Mouse (Mus musculus) liver, embryonic 11.5 days (tissue): ENCODE results near the gene Sec16b. TPM values are rescaled to one million over a fixed set of nuclear protein-coding genes. Genes with fewer than 3 reads are reported as not detected.
A peak's percentile ranks its signal among the peaks of the same experiment; 100 is the strongest.

Source experiments
- ATAC-seq: fragments of 200-750 bp; cut with Nextera tagmentation; replicated peaks from 2 replicates; pipeline ENCODE4 v1.8.0; 2017; ENCODE audit warnings: moderate number of reproducible peaks, mild to moderate bottlenecking, moderate TSS enrichment, moderate library complexity; ENCODE audit not compliant: low FRiP score
- DNase-seq: peaks from one replicate; pipeline ENCODE4 v3.0.0-alpha.2; 2017; ENCODE audit warnings: low spot score
- H3K27ac ChIP-seq: fragments of 300-500 bp; sonication (generic); 2 replicates; pipeline ENCODE4 v1.5.1; 2014; ENCODE audit warnings: mild to moderate bottlenecking, low read depth, low read length, control low read depth
- H3K27me3 ChIP-seq: fragments of 300-500 bp; sonication (generic); replicated peaks from 2 replicates; pipeline ENCODE4 v1.6.1; 2014; ENCODE audit warnings: low read length, mixed read lengths; ENCODE audit not compliant: control insufficient read depth, insufficient read depth
- H3K36me3 ChIP-seq: fragments of 300-500 bp; sonication (generic); 2 replicates; pipeline ENCODE4 v1.6.1; 2014; ENCODE audit warnings: mild to moderate bottlenecking, low read length, moderate library complexity, mixed read lengths; ENCODE audit not compliant: control insufficient read depth, insufficient read depth
- H3K4me1 ChIP-seq: fragments of 300-500 bp; sonication (generic); replicated peaks from 2 replicates; pipeline ENCODE4 v1.6.1; 2014; ENCODE audit warnings: low read length, mixed read lengths; ENCODE audit not compliant: control insufficient read depth, insufficient read depth
- H3K4me2 ChIP-seq: fragments of 300-500 bp; sonication (generic); 2 replicates; pipeline ENCODE4 v1.6.1; 2014; ENCODE audit warnings: mild to moderate bottlenecking, control low read depth, moderate library complexity
- H3K4me3 ChIP-seq: fragments of 300-500 bp; sonication (generic); 2 replicates; pipeline ENCODE4 v1.5.1; 2014; ENCODE audit warnings: low read depth, low read length, control low read depth
- H3K9ac ChIP-seq: fragments of 300-500 bp; sonication (generic); 2 replicates; pipeline ENCODE4 v1.6.1; 2014; ENCODE audit warnings: low read depth, low read length, control low read depth
- H3K9me3 ChIP-seq: fragments of 300-500 bp; sonication (generic); 2 replicates; pipeline ENCODE4 v1.6.1; 2016; ENCODE audit warnings: low read length, inconsistent platforms, mixed read lengths; ENCODE audit not compliant: control insufficient read depth
- WGBS: fragments of 180-500 bp; shearing (Covaris S2); extraction: QIAGEN DNeasy Blood & Tissue Kit; methylation state at CpG from one replicate; pipeline ENCODE4 v1.1.7; 2014; 5-methylcytosine and 5-hydroxymethylcytosine counted together
- polyA plus RNA-seq: library from polyadenylated mRNA; unstranded; fragments of >200 nt; fragmentation: Nextera tagmentation; extraction: Ambion mirVana; gene quantifications from 2 replicates; pipeline ENCODE4 v1.2.1, GENCODE M21; 2014

The Sec16b gene
- polyA plus RNA-seq, 1 experiment from 2014 or later: 4.6 TPM

- Histone ChIP-seq H3K9ac (no peak overlapping the region), H3K9me3 (no peaks in the 10 kb centered on the region), H3K4me3 (no peak overlapping the region), H3K36me3 (no peaks in the 10 kb centered on the region), H3K27ac (no peak overlapping the region), H3K4me2 (no peak overlapping the region), H3K4me1 (no peaks in the 10 kb centered on the region), H3K27me3 (no peaks in the 10 kb centered on the region)
- no peak for DNase-seq
- WGBS: 71% methylated on average over 5 of the region's 5 CpGs
- ATAC-seq: no peak
Measured at GRCm38 (mm10) chr1:157586556-157586955, 80.0 kb downstream of the Sec16b start.

GRCm38 (mm10) chr1:157592039-157592438 lies 85.5 kb downstream of the Sec16b start:
- DNase-seq: no peak

GRCm38 (mm10) chr1:157594561-157594960 lies 88.0 kb downstream of the Sec16b start:
- no peak overlapping the region for H3K27ac ChIP-seq
- peak; percentile 68; the same call in 1 of the 2 replicates for ATAC-seq
- WGBS: 69% methylated on average over 5 of the region's 5 CpGs

More at GRCm38 (mm10) chr1:157592039-157592438, 85.5 kb downstream of the Sec16b start:
- H3K9me3 ChIP-seq: no peaks in the 10 kb centered on the region
- no peak overlapping the region for H3K9ac ChIP-seq
- H3K27me3 ChIP-seq: no peaks in the 10 kb centered on the region
- no peak overlapping the region for H3K27ac ChIP-seq
- no peak overlapping the region for H3K4me2 ChIP-seq
- H3K4me3 ChIP-seq: no peak overlapping the region
- ATAC-seq: no peak
- no peaks in the 10 kb centered on the region for H3K36me3 ChIP-seq
- H3K4me1 ChIP-seq: no peaks in the 10 kb centered on the region
- WGBS: 59% methylated on average over 2 of the region's 2 CpGs

GRCm38 (mm10) chr1:157595165-157595564 lies 88.6 kb downstream of the Sec16b start:
- Histone ChIP-seq H3K4me1 (no peaks in the 10 kb centered on the region), H3K4me2 (no peak overlapping the region), H3K27ac (no peak overlapping the region), H3K9me3 (no peaks in the 10 kb centered on the region), H3K27me3 (no peaks in the 10 kb centered on the region), H3K9ac (no peak overlapping the region), H3K36me3 (no peaks in the 10 kb centered on the region), H3K4me3 (no peak overlapping the region)
- ATAC-seq (no peak), DNase-seq (no peak)
- WGBS: 74% methylated on average over 9 of the region's 9 CpGs

More at GRCm38 (mm10) chr1:157594561-157594960, 88.0 kb downstream of the Sec16b start:
- H3K9me3 ChIP-seq: no peaks in the 10 kb centered on the region
- no peak overlapping the region for H3K9ac ChIP-seq
- H3K4me2 ChIP-seq: no peak overlapping the region
- DNase-seq: no peak
- no peaks in the 10 kb centered on the region for H3K36me3 ChIP-seq
- H3K4me3 ChIP-seq: no peak overlapping the region
- H3K27me3 ChIP-seq: no peaks in the 10 kb centered on the region
- no peaks in the 10 kb centered on the region for H3K4me1 ChIP-seq

- WGBS: 52% methylated on average over 5 of the region's 5 CpGs
- Histone ChIP-seq H3K9ac (no peak overlapping the region), H3K4me2 (no peak overlapping the region), H3K36me3 (no peaks in the 10 kb centered on the region), H3K27ac (no peak overlapping the region), H3K4me1 (no peaks in the 10 kb centered on the region), H3K4me3 (no peak overlapping the region), H3K27me3 (no peaks in the 10 kb centered on the region), H3K9me3 (no peaks in the 10 kb centered on the region)
- ATAC-seq (no peak), DNase-seq (no peak)
Measured at GRCm38 (mm10) chr1:157604513-157604912, 98.0 kb downstream of the Sec16b start.

Other genes with a start within 250 kb of the Sec16b start
- gene Rasal2, start 94.1 kb upstream of the Sec16b start, polyA plus RNA-seq: 3.0 and 3.9 TPM in 2 replicates
- 9.7 and 10.9 TPM in 2 replicates for gene Cryzl2, start 48.2 kb upstream of the Sec16b start, polyA plus RNA-seq